Mouse (Mus musculus) mouse embryonic stem cell (cell line): ENCODE data around the gene Slc25a40.

Experiments used
- in situ Hi-C, 2 experiments: fragments of 300-500 bp; cut with MboI; formaldehyde crosslinking; loops; 1 replicate in 1 of 2; 3 replicates in 1 of 2; pipeline ENCODE4 v1.14.3; 2019 to 2020; ENCODE audit warnings: low sequenced_read_pairs in 2 of 2, low pct_unique_long_range_greater_than_20kb in 1 of 2, mixed read lengths in 1 of 2; ENCODE audit not compliant: unreplicated experiment in 1 of 2

Slc25a40 gene

DNA sequence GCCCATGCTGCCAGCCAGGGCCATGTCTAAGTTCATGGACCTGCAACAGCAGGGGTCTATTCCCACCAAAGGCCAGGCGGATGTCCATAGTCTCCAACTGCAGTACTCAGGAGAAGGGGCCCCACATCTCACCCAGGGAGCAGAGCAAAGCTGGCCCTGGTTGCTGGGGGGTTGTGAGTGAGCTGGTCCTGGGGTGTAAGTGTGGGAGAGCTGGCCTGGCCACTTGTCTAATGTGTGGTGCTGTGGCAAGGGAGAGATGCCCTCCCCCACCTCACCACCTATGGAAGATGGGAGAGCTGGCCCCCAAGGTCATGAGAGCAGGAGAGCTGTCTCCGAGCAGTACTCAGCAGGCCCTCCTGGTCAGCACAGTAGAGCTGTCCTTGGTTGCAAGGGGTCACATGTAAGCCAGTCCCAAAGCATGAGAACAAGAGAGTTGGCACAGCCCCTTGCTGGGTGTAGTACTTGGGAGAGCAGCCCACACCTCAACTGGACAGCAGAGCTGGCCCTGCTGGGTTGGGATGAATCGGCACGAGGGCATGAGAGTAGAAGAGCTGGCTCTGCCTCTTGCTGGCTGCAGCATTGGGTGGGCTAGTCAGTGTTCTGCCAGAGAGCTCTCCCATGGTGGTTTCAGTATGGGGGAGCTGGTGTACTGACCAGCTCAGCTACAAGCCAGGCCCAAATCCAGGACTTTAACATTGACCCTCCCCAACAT, 65.5 kb downstream of the Slc25a40 start:
- in situ Hi-C loops: loop anchor here in 1 of 2 experiments (25.0 kb wide), 1 partner anchor 349 kb away; no protein-coding TSS in a partner anchor

DNA sequence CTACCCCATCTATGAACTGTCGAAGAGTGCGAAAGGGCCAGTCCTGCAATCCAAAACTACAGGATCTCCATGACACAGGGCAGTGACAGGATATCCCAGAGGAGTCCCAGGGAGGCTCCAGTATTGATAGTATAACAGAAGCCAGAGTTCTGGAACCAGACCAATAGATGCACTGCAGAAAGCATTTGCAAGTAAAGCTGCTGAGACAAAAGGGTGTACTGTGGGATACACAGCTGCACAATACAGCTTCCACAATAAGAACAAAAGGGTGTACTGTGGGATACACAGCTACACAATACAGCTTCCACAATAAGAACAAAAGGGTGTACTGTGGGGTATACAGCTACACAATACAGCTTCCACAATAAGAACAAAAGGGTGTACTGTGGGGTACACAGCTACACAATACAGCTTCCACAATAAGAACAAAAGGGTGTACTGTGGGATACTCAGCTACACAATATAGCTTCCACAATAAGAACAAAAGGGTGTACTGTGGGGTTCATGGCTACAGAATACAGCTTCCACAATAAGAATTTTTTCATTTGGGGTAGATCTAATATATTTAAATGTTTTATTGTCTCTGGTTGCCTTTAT, 66.1 kb downstream of the Slc25a40 start:
- in situ Hi-C loops: loop anchor here in 1 of 2 experiments (25.0 kb wide), 1 partner anchor 349 kb away; no protein-coding TSS in a partner anchor

DNA sequence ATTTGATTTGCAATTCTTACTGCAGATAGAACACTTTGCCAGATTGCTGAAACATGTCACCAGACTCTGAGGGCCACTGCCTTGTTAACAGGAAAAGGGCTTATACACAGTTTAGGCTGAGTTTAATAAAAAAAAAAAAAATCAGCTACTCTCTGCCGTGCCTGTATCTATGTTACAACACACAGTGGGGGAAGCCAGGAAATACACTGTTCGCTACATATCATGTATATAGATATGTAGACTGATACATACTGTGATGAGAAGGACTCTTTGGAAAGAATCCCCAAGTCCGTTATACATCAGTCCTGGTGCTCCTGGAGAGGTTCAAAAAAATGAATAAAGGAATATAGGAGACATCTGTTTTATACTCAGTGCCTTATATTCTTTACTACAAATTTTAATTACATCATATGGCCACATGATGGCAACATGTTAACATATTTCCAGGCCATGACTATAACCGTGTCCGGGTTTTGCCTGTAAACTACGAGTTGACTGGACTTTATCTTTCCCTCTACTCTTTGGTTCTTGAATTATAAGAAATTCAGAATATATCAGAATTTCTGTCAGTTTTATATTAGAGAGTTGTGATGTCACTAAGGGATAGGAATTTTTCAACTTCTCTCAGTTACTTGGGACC, 66.9 kb downstream of the Slc25a40 start:
- in situ Hi-C loops: loop anchor here in 1 of 2 experiments (25.0 kb wide), 1 partner anchor 348 kb away; no protein-coding TSS in a partner anchor

DNA sequence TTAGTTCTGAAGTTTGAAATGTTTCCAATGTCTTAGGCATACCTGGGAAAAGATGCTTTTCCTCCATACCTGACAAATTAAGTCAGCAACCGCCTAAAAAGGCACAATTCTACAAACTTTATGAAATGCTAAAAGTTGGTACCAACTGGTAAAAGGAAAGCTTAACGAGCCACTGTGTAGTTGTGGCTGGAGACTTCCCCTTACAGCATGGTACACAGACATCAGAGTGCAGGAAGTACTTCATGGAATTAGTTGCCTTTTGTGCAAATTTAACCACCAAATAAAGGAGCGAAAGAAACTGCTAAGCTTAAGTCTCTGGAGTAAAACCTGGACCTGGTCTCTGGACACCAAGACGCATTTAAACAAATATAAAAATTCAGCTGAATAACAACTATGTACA, 69.1 kb downstream of the Slc25a40 start:
- in situ Hi-C loops: loop anchor here in 1 of 2 experiments (25.0 kb wide), 1 partner anchor 346 kb away; no protein-coding TSS in a partner anchor
